In the genomic region with DNA sequence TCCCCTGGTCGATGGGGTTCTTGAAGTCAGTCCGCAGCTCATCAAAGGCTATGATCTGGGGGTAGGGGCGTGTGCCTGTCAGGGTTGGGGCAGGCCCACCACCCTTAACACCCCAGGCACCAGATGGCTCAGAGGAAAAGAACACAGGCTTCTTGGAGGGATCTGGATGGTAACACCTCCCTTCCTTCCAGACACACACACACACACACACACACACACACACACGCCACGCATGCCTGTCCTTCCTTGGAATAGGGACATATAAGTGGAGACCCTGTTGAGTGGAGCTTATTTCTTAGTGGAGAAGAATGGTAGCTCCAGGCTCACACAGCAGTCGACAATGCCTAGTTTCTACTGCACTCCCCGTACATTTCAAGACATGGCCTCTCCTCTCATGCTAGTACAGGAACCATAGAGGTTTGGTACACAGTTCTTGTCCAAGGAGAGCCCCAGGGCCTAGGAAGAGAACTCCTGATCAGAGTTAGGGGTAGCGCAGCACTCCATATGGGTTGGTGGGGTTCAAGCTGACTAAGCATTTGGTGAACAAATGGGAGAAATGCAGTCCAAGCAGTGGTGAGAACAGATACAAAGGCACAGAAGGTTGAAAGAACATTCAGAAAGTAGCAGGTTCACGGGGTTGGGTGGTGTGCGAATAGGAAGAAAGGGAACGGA, we compare ENCODE assay signal across 9 mouse cellular contexts. TPM values are rescaled to one million over a fixed set of nuclear protein-coding genes. Genes with fewer than 3 reads are reported as not detected.
DNase-seq lines count a peak whose midpoint lies in the region; ATAC-seq and TF ChIP-seq lines count a peak whose summit lies in the region.
"Had no signal": no experiment of that assay in that cellular context is flagged by ENCODE, and none has a peak within 500 bp of the region (broad histone marks: within the 10 kb centered on the region; RNA-seq: fewer than 3 reads in every experiment).

No protein-coding gene starts in this region.

- H3K4me1 ChIP-seq in liver, embryonic 11.5 days (replicated peaks; ENCODE audit: control insufficient read depth, insufficient read depth, low read length): peaks cover 38% of the 10 kb centered on the region
- H3K4me1 ChIP-seq in liver, postnatal 0 days (ENCODE audit: insufficient read depth): peaks cover 11% of the 10 kb centered on the region
- peaks cover 28% of the 10 kb centered on the region for H3K4me1 ChIP-seq in embryonic facial prominence, embryonic 14.5 days (ENCODE audit: control insufficient read depth, insufficient read depth, low read length)
- peaks cover 49% of the 10 kb centered on the region for H3K4me1 ChIP-seq in hindbrain, embryonic 14.5 days (replicated peaks; ENCODE audit: control insufficient read depth, insufficient read depth, low read length)
- peaks cover 34% of the 10 kb centered on the region for H3K4me1 ChIP-seq in midbrain, postnatal 0 days (ENCODE audit: insufficient read depth, low read length)

- H3K27ac ChIP-seq in liver, embryonic 11.5 days (ENCODE audit: low read depth, low read length): no peak overlapping the region
- H3K27ac ChIP-seq in liver, postnatal 0 days (ENCODE audit: low read depth): no peak overlapping the region
- H3K27ac ChIP-seq in embryonic facial prominence, embryonic 14.5 days (replicated peaks; ENCODE audit: low read depth, low read length): no peak overlapping the region; the same call in 1 of the 2 replicates
- peak overlapping the region; percentile 96 for H3K27ac ChIP-seq in hindbrain, embryonic 14.5 days
- peak overlapping the region; percentile 97 for H3K27ac ChIP-seq in midbrain, postnatal 0 days (ENCODE audit: low read depth, low read length)

- no peak overlapping the region for H3K4me3 ChIP-seq in liver, embryonic 11.5 days (ENCODE audit: low read depth, low read length)
- no peak overlapping the region for H3K4me3 ChIP-seq in liver, postnatal 0 days (ENCODE audit: low read depth, low read length)
- no peak overlapping the region for H3K4me3 ChIP-seq in embryonic facial prominence, embryonic 14.5 days (ENCODE audit: low read depth, low read length)
- H3K4me3 ChIP-seq in hindbrain, embryonic 14.5 days (replicated peaks; ENCODE audit: low read length): peak overlapping the region; percentile 69
- H3K4me3 ChIP-seq in midbrain, postnatal 0 days (ENCODE audit: low read depth, low read length): peak overlapping the region; percentile 88

- no peaks in the 10 kb centered on the region for H3K9me3 ChIP-seq in liver, embryonic 11.5 days (ENCODE audit: control insufficient read depth, low read length)
- H3K9me3 ChIP-seq in liver, postnatal 0 days (ENCODE audit: low read length): no peaks in the 10 kb centered on the region
- no peaks in the 10 kb centered on the region for H3K9me3 ChIP-seq in embryonic facial prominence, embryonic 14.5 days (ENCODE audit: control insufficient read depth, low read length)
- no peaks in the 10 kb centered on the region for H3K9me3 ChIP-seq in hindbrain, embryonic 14.5 days (ENCODE audit: control insufficient read depth, low read length)
- no peaks in the 10 kb centered on the region for H3K9me3 ChIP-seq in midbrain, postnatal 0 days (ENCODE audit: low read length)

- H3K27me3 ChIP-seq in liver, embryonic 11.5 days (replicated peaks; ENCODE audit: control insufficient read depth, insufficient read depth, low read length): peaks cover 2% of the 10 kb centered on the region; the same call in 1 of the 2 replicates
- H3K27me3 ChIP-seq in liver, postnatal 0 days (ENCODE audit: insufficient read depth, low read length): peaks cover 22% of the 10 kb centered on the region
- no peaks in the 10 kb centered on the region for H3K27me3 ChIP-seq in embryonic facial prominence, embryonic 14.5 days (replicated peaks; ENCODE audit: control insufficient read depth, insufficient read depth, low read length)
- H3K27me3 ChIP-seq in hindbrain, embryonic 14.5 days (ENCODE audit: control insufficient read depth, insufficient read depth, low read length): no peaks in the 10 kb centered on the region
- no peaks in the 10 kb centered on the region for H3K27me3 ChIP-seq in midbrain, postnatal 0 days (ENCODE audit: insufficient read depth, low read length)

- ATAC-seq in liver, embryonic 11.5 days (replicated peaks; ENCODE audit: low FRiP score): no peak
- ATAC-seq in liver, postnatal 0 days: no peak
- peak; percentile 9; the same call in 1 of the 2 replicates for ATAC-seq in embryonic facial prominence, embryonic 14.5 days (ENCODE audit: low read depth)
- no peak for ATAC-seq in hindbrain, embryonic 14.5 days (ENCODE audit: low FRiP score)
- no peak for ATAC-seq in midbrain, postnatal 0 days (ENCODE audit: low FRiP score)
- no peak for ATAC-seq in activated CD4-positive, CD25-positive, alpha-beta regulatory T cell, adult 4 months

- TF ChIP-seq CTCF in liver, postnatal 0 days (IDR thresholded peaks at IDR 0.05; ENCODE audit: low read depth): no peak
- no peak for TF ChIP-seq CTCF in midbrain, postnatal 0 days (IDR thresholded peaks at IDR 0.05)

- TF ChIP-seq EP300 in liver, postnatal 0 days (IDR thresholded peaks at IDR 0.05; ENCODE audit: low read depth): no peak

- no peak overlapping the region for H3K4me2 ChIP-seq in liver, embryonic 11.5 days
- H3K4me2 ChIP-seq in liver, postnatal 0 days (ENCODE audit: low read depth, low read length): no peak overlapping the region
- peak overlapping the region; percentile 25; the same call in 1 of the 2 replicates for H3K4me2 ChIP-seq in embryonic facial prominence, embryonic 14.5 days (ENCODE audit: low read depth, low read length)
- peak overlapping the region; percentile 56 for H3K4me2 ChIP-seq in hindbrain, embryonic 14.5 days (replicated peaks)
- peak overlapping the region; percentile 72 for H3K4me2 ChIP-seq in midbrain, postnatal 0 days (ENCODE audit: low read depth, low read length, poor library complexity, severe bottlenecking)

- DNase-seq in liver, embryonic 11.5 days (ENCODE audit: low spot score): peak; percentile 33
- no peak for DNase-seq in liver, postnatal 0 days
- DNase-seq in embryonic facial prominence, embryonic 14.5 days (ENCODE audit: low spot score): no peak
- DNase-seq in hindbrain, embryonic 14.5 days (ENCODE audit: low spot score): no peak
- DNase-seq in midbrain, postnatal 0 days (ENCODE audit: low spot score): no peak
- DNase-seq in adrenal gland, adult 8-10 months: no peak
- no peak for DNase-seq in kidney, postnatal 10 days

- H3K9ac ChIP-seq in liver, embryonic 11.5 days (ENCODE audit: low read depth, low read length): no peak overlapping the region
- H3K9ac ChIP-seq in liver, postnatal 0 days (replicated peaks): no peak overlapping the region
- no peak overlapping the region for H3K9ac ChIP-seq in embryonic facial prominence, embryonic 14.5 days (ENCODE audit: low read depth, low read length)
- peak overlapping the region; percentile 99 for H3K9ac ChIP-seq in hindbrain, embryonic 14.5 days
- peak overlapping the region; percentile 98 for H3K9ac ChIP-seq in midbrain, postnatal 0 days (replicated peaks; ENCODE audit: low read length, poor library complexity, severe bottlenecking)

- H3K36me3 ChIP-seq in liver, embryonic 11.5 days (ENCODE audit: control insufficient read depth, insufficient read depth, low read length): peaks cover 12% of the 10 kb centered on the region
- H3K36me3 ChIP-seq in liver, postnatal 0 days (replicated peaks; ENCODE audit: insufficient read depth, low read length): peaks cover 17% of the 10 kb centered on the region
- H3K36me3 ChIP-seq in embryonic facial prominence, embryonic 14.5 days (ENCODE audit: control insufficient read depth, insufficient read depth, low read length): peaks cover 46% of the 10 kb centered on the region
- peaks cover 46% of the 10 kb centered on the region for H3K36me3 ChIP-seq in hindbrain, embryonic 14.5 days (replicated peaks; ENCODE audit: control insufficient read depth, insufficient read depth)
- H3K36me3 ChIP-seq in midbrain, postnatal 0 days (ENCODE audit: insufficient read depth, low read length): peaks cover 38% of the 10 kb centered on the region

- 47% methylated on average over 11 of the region's 11 CpGs for WGBS in liver, embryonic 11.5 days
- WGBS in liver, postnatal 0 days (ENCODE audit: insufficient replicate concordance): 40% methylated on average over 11 of the region's 11 CpGs
- WGBS in embryonic facial prominence, embryonic 14.5 days: 42% methylated on average over 11 of the region's 11 CpGs
- WGBS in hindbrain, embryonic 14.5 days: 26% methylated on average over 11 of the region's 11 CpGs
- 20% methylated on average over 11 of the region's 11 CpGs for WGBS in midbrain, postnatal 0 days

RNA-seq across cellular contexts. Expression of a gene that starts 3.4 kb away (rescaled TPM):
- polyA plus RNA-seq in liver, embryonic 11.5 days (2014; fragmentation: Nextera tagmentation; extraction: Ambion mirVana): 8.4 and 9.5 TPM in 2 replicates
- 0.15 and 0.18 TPM in 2 replicates for polyA plus RNA-seq in liver, postnatal 0 days (2015; fragmentation: Nextera tagmentation; extraction: Ambion mirVana)
- polyA plus RNA-seq in embryonic facial prominence, embryonic 14.5 days (2014; fragmentation: Nextera tagmentation; extraction: Ambion mirVana): 36.0 and 45.8 TPM in 2 replicates
- 485 and 502 TPM in 2 replicates for polyA plus RNA-seq in hindbrain, embryonic 14.5 days (2014; fragmentation: Nextera tagmentation; extraction: Ambion mirVana)
- 677 and 753 TPM in 2 replicates for total RNA-seq in midbrain, postnatal 0 days (2014; rRNA removed)
- polyA plus RNA-seq in midbrain, postnatal 0 days (2015; fragmentation: Nextera tagmentation; extraction: Ambion mirVana): 547 and 553 TPM in 2 replicates
- not detected for polyA plus RNA-seq in activated CD4-positive, CD25-positive, alpha-beta regulatory T cell, adult 4 months (2017; shearing (Covaris generic))
- 1 to 10 TPM; 1.5 to 3.2 (median 2.6) TPM for total RNA-seq in adrenal gland, adult 8-10 months (2022)

RNA-seq across cellular contexts. Expression of a gene that starts 6.5 kb away (rescaled TPM):
- 77.8 and 83.4 TPM in 2 replicates for polyA plus RNA-seq in liver, embryonic 11.5 days (2014; fragmentation: Nextera tagmentation; extraction: Ambion mirVana)
- polyA plus RNA-seq in liver, postnatal 0 days (2015; fragmentation: Nextera tagmentation; extraction: Ambion mirVana): 84.0 and 87.5 TPM in 2 replicates
- 137 and 140 TPM in 2 replicates for polyA plus RNA-seq in embryonic facial prominence, embryonic 14.5 days (2014; fragmentation: Nextera tagmentation; extraction: Ambion mirVana)
- polyA plus RNA-seq in hindbrain, embryonic 14.5 days (2014; fragmentation: Nextera tagmentation; extraction: Ambion mirVana): 62.4 and 72.6 TPM in 2 replicates
- 40.4 and 53.9 TPM in 2 replicates for total RNA-seq in midbrain, postnatal 0 days (2014; rRNA removed)
- 38.8 and 49.9 TPM in 2 replicates for polyA plus RNA-seq in midbrain, postnatal 0 days (2015; fragmentation: Nextera tagmentation; extraction: Ambion mirVana)
- polyA plus RNA-seq in activated CD4-positive, CD25-positive, alpha-beta regulatory T cell, adult 4 months (2017; shearing (Covaris generic)): 10 to 100 TPM; 49.2 to 51.1 TPM
- total RNA-seq in adrenal gland, adult 8-10 months (2022): 10 to 100 TPM; 58.5 to 79.0 (median 62.9) TPM

RNA-seq across cellular contexts. Expression of a gene that starts 9.6 kb away (rescaled TPM):
- 2.6 TPM in 2 replicates for polyA plus RNA-seq in liver, embryonic 11.5 days (2014; fragmentation: Nextera tagmentation; extraction: Ambion mirVana)
- polyA plus RNA-seq in liver, postnatal 0 days (2015; fragmentation: Nextera tagmentation; extraction: Ambion mirVana): 0.79 and 0.96 TPM in 2 replicates
- 2.6 and 3.0 TPM in 2 replicates for polyA plus RNA-seq in embryonic facial prominence, embryonic 14.5 days (2014; fragmentation: Nextera tagmentation; extraction: Ambion mirVana)
- 20.7 and 23.8 TPM in 2 replicates for polyA plus RNA-seq in hindbrain, embryonic 14.5 days (2014; fragmentation: Nextera tagmentation; extraction: Ambion mirVana)
- 54.0 and 64.0 TPM in 2 replicates for total RNA-seq in midbrain, postnatal 0 days (2014; rRNA removed)
- polyA plus RNA-seq in midbrain, postnatal 0 days (2015; fragmentation: Nextera tagmentation; extraction: Ambion mirVana): 64.2 and 72.0 TPM in 2 replicates
- polyA plus RNA-seq in activated CD4-positive, CD25-positive, alpha-beta regulatory T cell, adult 4 months (2017; shearing (Covaris generic)): not detected
- 1 to 10 TPM; 2.1 to 2.8 (median 2.6) TPM for total RNA-seq in adrenal gland, adult 8-10 months (2022)
- total RNA-seq: common myeloid progenitor, adult 5-6 weeks had no signal

RNA-seq across cellular contexts. Expression of a gene that starts 12.0 kb away (rescaled TPM):
- 180 and 185 TPM in 2 replicates for polyA plus RNA-seq in liver, embryonic 11.5 days (2014; fragmentation: Nextera tagmentation; extraction: Ambion mirVana)
- 86.0 and 90.6 TPM in 2 replicates for polyA plus RNA-seq in liver, postnatal 0 days (2015; fragmentation: Nextera tagmentation; extraction: Ambion mirVana)
- 225 and 254 TPM in 2 replicates for polyA plus RNA-seq in embryonic facial prominence, embryonic 14.5 days (2014; fragmentation: Nextera tagmentation; extraction: Ambion mirVana)
- 210 and 213 TPM in 2 replicates for polyA plus RNA-seq in hindbrain, embryonic 14.5 days (2014; fragmentation: Nextera tagmentation; extraction: Ambion mirVana)
- total RNA-seq in midbrain, postnatal 0 days (2014; rRNA removed): 192 and 242 TPM in 2 replicates
- polyA plus RNA-seq in midbrain, postnatal 0 days (2015; fragmentation: Nextera tagmentation; extraction: Ambion mirVana): 204 and 227 TPM in 2 replicates
- polyA plus RNA-seq in activated CD4-positive, CD25-positive, alpha-beta regulatory T cell, adult 4 months (2017; shearing (Covaris generic)): 100 to 1,000 TPM; 118 to 143 TPM
- 100 to 1,000 TPM; 184 to 206 (median 197) TPM for total RNA-seq in adrenal gland, adult 8-10 months (2022)

RNA-seq across cellular contexts. Expression of a gene that starts 23.5 kb away (rescaled TPM):
- polyA plus RNA-seq in liver, embryonic 11.5 days (2014; fragmentation: Nextera tagmentation; extraction: Ambion mirVana): 7.3 and 8.3 TPM in 2 replicates
- polyA plus RNA-seq in liver, postnatal 0 days (2015; fragmentation: Nextera tagmentation; extraction: Ambion mirVana): 1.3 and 1.5 TPM in 2 replicates
- 13.1 and 15.3 TPM in 2 replicates for polyA plus RNA-seq in embryonic facial prominence, embryonic 14.5 days (2014; fragmentation: Nextera tagmentation; extraction: Ambion mirVana)
- 72.7 and 72.9 TPM in 2 replicates for polyA plus RNA-seq in hindbrain, embryonic 14.5 days (2014; fragmentation: Nextera tagmentation; extraction: Ambion mirVana)
- total RNA-seq in midbrain, postnatal 0 days (2014; rRNA removed): 187 and 201 TPM in 2 replicates
- 65.7 and 67.9 TPM in 2 replicates for polyA plus RNA-seq in midbrain, postnatal 0 days (2015; fragmentation: Nextera tagmentation; extraction: Ambion mirVana)
- polyA plus RNA-seq in activated CD4-positive, CD25-positive, alpha-beta regulatory T cell, adult 4 months (2017; shearing (Covaris generic)): 1 to 10 TPM; 4.6 to 6.7 TPM
- 10 to 100 TPM; 54.5 to 66.9 (median 61.4) TPM for total RNA-seq in adrenal gland, adult 8-10 months (2022)

Comparison
In these comparisons a context has a peak if more than half of its experiments do, and no peak if none do; other contexts are left out.
1. H3K27ac ChIP-seq: peak in hindbrain, embryonic 14.5 days (single experiment) and midbrain, postnatal 0 days (single experiment); none in liver, embryonic 11.5 days (single experiment), liver, postnatal 0 days (single experiment) and embryonic facial prominence, embryonic 14.5 days (single experiment).
2. H3K4me2 ChIP-seq: peak in embryonic facial prominence, embryonic 14.5 days (single experiment), hindbrain, embryonic 14.5 days (single experiment) and midbrain, postnatal 0 days (single experiment); none in liver, embryonic 11.5 days (single experiment) and liver, postnatal 0 days (single experiment).
3. H3K4me3 ChIP-seq: peak in hindbrain, embryonic 14.5 days (single experiment) and midbrain, postnatal 0 days (single experiment); none in liver, embryonic 11.5 days (single experiment), liver, postnatal 0 days (single experiment) and embryonic facial prominence, embryonic 14.5 days (single experiment).
4. H3K9ac ChIP-seq: peak in hindbrain, embryonic 14.5 days (single experiment) and midbrain, postnatal 0 days (single experiment); none in liver, embryonic 11.5 days (single experiment), liver, postnatal 0 days (single experiment) and embryonic facial prominence, embryonic 14.5 days (single experiment).
5. RNA of a gene that starts 3.4 kb away (polyA plus RNA-seq): 547 to 553 TPM in midbrain, postnatal 0 days and 485 to 502 TPM in hindbrain, embryonic 14.5 days; 36.0 to 45.8 TPM in embryonic facial prominence, embryonic 14.5 days, 8.4 to 9.5 TPM in liver, embryonic 11.5 days, not detected in activated CD4-positive, CD25-positive, alpha-beta regulatory T cell, adult 4 months and 0.15 to 0.18 TPM in liver, postnatal 0 days; every median in the first group is over 10 times any median in the second.